Mouse (Mus musculus): ENCODE measurements around the gene Gast.
"Not testable (repeated sequence)": the region's sequence is repeated elsewhere in the genome, so short reads cannot be mapped to it uniquely, and the experiment has no call there.

Gast gene

DNA sequence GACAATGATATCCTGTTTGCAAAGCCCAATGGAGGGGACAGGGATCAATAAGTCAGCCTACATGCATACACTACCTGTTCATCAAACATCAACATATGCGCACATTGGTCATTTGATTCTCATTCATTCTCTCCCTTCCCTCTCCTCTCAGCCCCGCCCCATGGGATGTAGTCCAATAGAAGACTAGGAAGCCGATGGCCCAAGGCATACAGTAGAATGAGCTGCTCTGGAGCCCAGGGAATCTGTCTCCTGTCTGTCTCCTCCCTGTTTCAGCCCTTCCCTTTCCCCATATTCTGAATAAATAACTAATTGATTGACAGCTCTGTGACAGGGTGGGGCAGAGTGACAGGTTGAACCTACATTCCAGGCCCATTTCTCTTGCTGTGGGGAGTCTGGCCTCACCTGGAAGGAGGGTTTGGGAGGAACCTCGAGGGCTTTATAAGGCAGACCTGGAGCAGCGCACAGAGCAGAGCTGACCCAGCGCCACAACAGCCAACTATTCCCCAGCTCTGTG is at the start of gene Gast:
Gene Gast (plus strand): TSS at position 464 of the 514 bp plus-strand sequence.
- DNase-seq (ENCODE audit: low read depth): no peak

DNA sequence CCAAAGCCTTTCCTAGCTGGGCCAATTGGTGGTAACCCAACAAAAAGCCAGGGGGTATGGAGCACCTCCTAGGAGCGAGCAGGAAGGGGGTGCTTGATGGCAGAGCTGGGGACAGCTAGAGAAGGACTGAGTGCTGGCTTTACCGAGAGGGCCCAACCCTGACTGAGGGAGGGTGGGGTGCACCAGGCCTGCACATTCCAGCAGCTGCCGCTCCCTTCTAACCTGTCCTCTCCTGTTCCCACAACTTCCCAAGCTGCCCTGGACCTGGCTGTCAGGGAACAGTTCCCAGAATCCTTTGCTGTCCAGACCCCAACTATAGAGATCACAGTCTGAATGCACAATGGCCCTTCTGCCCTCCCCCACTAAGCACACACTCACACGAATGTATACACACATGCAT is 49.2 kb upstream of the Gast start:
- DNase-seq (ENCODE audit: low read depth): no peak

DNA sequence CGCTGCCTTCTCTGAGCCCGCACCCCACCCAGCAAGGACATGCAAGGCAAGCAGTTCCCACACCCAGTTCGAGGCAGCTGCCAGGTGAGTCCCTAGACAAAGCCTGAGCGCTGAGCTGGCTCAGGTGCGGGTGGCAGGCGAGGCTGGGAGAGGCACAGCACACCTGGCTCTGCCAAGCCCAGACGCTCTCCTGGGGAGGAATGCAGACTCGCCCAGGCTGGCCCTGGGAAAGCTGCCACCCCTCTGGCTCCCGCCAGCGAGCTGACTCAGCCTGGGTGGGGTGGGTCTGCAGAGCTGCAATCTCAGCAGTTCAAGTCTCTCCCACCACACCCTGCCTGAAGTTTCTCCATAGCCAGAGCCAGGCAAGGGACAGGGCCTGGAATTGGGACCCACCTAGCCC is 47.2 kb upstream of the Gast start:
- no peak for DNase-seq (ENCODE audit: low read depth)

DNA sequence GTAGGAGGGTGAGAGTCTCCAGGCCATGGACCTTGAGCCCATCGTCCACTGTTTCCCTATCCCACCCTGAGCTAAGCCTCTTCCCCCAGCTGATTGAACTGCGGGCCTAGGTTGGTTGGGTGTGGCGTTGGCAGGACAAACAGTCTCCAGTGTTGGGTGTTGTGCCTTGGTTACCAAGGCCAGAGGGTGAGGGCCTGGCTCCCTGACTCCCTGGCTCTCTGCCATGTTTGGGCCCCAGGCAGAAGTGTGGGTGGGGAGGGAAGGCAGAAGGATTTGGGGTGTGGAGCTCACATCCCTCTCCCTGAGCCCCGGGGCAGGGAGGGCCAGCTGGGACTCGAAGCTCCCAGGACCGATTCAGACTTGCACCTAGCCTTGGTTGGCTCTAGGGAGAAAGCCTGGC is 45.3 kb upstream of the Gast start:
- DNase-seq (ENCODE audit: low read depth): no peak

DNA sequence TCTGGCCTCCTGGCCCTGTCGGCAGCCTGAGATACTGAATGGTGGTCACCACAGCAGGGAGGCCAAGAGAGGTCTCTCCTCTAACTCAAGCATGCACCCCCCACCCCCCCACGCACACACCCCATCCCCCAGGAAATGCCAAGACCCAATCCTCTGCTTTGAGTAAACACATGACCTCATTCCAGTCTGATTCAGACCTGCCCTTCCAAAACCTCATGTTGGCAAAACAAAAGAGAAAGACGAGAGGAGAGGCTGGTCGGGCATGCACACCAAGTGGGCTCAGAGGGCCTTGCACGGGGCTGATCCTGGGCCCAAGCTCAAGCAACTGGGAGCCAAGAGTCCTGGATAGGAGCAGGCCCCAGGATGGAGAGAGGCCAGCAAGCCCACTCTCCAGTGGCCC is 44.0 kb upstream of the Gast start:
- DNase-seq (ENCODE audit: low read depth): no peak

DNA sequence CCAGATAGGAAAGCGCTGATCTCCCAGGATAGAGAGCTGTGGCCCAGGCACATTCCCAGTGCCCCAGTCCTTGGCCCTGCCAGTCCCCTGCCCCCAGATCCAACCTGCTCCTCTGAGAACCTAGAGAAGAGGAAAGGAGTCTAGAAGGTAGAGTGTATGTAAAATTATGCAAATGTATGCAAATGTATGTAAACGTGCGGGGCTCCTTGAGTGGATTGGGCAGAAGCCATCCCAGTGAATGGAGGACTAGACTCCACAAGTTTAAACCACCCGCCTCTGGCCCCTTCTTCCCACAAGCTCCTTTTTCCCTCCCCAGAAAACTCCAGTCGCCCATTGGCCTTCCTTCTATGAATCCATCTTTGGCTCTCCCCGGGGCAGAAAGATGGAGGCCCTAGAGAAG is 41.3 kb upstream of the Gast start:
- no peak for DNase-seq (ENCODE audit: low read depth)

DNA sequence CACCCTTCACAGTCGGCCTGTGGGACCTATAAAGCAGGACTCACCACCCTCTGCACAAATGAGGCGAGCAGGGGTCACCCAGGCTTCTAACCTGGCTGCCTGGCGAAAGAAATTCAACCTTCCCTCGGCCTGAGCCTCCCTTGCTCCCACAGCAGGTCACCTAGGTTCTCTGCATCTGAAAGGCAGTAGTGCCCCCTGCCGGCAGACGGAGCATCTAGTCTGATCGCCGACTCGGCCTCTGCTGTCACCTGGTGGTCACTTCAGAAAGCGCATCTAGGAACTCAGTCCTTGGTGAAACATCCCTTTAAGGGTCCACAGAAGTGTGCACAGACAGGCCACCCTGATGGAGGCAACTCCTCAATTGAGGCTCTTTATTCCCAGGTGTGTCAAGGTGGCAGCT is 38.9 kb upstream of the Gast start:
- DNase-seq (ENCODE audit: low read depth): peak; percentile 92

DNA sequence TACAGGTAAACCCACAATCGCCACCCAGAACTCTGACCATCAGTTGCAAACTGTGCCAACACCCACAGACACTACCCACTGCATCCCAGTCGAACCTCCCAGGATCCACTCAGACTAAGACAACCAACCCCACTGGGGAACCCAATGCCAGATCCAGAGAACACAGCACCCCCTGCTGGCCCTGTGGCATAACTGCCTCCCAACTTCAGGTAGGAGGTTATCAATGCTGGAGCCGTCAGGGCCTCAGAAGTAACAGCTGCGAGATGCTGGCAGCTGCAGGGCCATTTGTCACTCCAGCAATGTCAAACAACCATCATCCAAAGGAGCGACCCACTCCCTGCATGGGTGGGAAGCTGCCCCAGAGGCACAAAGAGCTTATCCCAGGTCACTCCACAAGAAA is 36.4 kb upstream of the Gast start:
- DNase-seq (ENCODE audit: low read depth): peak; percentile 72

DNA sequence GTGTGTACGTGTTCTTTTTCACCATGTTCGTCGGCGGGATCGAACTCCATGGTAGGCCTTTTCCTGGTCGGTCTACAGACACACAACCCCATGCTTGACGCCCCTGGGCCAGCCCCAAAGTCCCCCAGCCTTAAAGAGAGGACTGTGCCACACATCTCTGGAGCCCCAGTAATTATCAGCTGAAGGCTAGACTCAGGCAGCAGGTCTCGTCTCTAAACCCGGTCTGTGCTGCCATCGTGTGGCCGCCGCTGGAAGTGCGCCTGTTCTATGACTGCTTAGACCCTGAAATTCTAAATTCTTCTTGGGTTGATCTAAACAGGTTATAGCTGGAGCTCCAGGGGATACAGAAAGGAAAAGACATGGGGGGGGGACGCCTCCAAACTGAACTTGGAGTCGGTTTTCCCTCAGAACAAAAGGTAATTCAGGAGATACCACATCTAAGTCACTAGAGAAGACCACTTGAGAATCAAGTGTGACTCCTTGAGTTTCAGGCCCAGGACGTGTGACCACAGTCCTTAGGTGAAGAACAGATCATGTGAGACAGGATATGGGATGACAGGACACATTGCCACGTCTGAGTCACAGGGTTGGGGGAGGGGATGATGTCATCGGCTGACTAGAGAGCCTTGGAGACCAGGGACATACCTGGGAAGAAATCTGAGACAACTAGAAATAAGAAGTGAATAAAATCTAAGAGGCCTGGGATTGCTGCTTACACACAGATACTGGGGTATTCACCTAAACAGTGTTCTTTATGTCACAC is 35.8 kb upstream of the Gast start:
- DNase-seq (ENCODE audit: low read depth): peak; percentile 92

DNA sequence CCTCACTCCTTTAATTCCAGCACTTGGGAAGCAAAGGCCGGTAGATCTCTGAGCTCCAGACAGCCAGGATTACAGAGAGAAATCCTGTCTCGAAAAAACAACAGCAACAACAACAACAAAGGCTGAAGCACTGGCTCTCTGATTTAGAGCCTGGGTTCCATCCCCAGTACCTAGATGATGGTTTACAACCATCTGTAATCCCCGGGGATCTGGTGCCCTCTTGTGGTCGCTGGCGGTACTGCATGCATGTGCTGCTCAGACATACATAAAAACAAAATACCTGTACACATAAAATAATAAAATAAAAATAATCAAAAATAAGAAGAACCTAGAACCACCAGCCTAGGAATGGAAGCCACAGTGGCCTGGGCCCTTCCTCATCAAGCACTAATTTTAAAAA is 33.9 kb upstream of the Gast start:
- peak; percentile 86 for DNase-seq (ENCODE audit: low read depth)

DNA sequence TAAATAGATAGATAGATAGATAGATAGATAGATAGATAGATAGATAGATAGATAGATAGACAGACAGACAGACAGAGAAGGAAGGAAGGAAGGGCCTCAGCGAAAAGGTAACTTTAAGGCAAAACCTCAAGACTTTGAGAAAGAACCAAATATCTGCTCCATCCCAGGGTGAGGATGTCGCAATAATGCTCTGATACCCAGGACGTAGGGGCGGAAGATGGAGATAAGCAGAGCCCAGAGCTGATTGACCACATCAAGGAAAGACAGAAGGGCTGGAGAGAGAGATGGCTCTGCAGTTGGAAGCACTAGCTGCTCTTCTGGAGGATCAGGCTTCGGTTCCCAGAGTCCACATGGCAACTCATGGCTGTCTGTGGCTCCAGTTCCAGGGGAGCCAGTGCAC is 32.9 kb upstream of the Gast start:
- DNase-seq (ENCODE audit: low read depth): no peak

DNA sequence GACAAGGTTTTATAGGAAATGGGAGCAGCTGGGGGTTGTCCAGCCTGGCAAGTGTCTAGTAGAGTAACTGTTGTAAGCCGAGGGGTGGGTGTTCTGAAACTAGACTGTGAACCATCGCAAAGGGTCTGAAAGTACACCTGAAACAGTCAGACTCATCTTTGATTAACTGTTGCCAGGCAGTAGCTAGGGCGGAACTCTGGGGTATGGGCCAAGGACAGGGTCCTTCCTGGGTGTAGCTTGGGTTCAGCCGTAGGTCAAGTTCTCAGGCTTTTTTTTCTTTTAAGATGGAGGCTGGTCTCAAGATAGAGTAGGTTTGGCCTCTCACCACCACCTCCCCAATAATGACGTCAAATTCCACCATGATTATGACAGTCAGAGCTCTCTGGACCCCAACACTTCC is 26.3 kb upstream of the Gast start:
- no peak for DNase-seq (ENCODE audit: low read depth)

DNA sequence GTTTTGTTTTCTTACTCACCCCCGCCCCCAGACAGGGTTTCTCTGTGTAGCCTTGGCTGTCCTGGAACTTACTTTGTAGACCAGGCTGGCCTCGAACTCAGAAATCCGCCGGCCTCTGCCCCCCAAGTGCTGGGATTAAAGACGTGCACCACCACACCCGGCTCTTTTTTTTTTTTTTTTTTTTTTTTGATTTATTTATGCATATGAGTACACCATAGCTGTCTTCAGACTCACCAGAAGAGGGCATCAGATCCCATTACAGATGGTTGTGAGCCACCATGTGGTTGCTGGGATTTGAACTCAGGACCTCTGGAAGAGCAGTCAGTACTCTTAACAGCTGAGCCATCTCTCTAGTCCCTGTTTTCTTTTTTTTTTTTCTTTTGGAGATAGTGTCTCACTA is 25.5 kb upstream of the Gast start:
- DNase-seq (ENCODE audit: low read depth): not testable (repeated sequence)

DNA sequence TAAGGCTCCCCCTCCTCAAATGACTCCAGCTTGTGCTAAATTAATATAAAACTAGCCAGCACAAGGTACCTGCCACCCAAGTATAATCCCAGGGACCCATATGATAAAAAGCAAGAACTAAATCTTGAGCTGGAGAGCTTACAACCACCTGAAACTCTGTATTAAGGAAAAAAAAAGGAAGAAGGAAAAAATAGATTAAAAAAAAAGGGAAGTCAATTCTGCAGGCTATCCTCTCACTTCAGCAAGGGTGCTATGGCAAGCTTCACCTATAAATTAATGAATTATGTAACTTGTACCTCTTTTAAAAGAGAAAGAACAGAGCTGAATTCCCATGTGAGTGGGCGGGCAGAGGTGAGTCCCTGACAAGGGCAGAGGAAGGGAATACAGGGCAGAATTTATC is 22.6 kb upstream of the Gast start:
- no peak for DNase-seq (ENCODE audit: low read depth)

DNA sequence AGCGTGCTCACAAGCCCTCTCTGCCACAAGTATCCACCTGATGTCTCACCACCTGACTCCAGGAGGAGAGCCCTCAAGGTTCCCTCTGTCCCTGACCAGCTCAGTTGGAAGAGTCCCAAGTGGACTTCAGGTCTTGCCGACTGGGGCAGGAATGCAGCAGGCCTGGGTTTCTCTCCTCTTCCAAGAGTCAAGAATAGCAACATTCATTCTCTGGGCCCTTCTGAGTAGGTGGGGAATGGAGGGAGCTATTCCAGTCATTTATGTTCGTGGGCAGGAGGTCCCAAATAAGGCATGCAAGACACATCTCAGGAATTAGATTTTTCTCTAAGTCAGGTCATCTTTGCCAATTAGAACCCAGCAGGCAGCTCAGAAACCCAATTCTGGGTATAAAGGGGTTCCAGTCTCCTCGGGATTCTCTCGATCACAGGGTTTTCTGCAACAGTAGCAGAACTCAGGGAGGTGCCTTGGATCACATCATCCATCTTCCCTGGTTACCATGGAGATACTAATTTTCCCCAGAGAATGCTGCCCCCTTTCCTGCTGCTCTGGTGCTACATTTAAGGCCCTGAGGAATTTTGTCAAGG is 22.0 kb upstream of the Gast start:
- DNase-seq (ENCODE audit: low read depth): no peak

DNA sequence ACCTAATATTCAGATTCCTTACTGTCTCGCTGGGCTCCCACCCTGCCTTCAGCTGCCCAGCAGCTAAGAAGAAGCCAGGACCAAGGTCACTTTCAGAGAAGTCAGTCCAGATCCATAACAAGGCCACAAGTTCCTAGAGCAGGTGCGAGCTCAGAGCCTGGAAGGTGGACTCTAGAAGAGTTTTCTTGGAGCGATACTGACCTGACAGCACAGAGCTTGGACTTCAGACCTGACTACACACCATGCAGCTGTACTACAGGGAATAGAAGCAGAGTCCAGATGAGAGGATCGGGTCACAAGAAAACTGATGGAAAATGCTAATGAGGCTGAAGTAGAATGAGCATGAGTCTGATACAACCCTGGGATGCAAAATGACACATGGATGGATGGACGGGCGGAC is 20.8 kb upstream of the Gast start:
- no peak for DNase-seq (ENCODE audit: low read depth)

DNA sequence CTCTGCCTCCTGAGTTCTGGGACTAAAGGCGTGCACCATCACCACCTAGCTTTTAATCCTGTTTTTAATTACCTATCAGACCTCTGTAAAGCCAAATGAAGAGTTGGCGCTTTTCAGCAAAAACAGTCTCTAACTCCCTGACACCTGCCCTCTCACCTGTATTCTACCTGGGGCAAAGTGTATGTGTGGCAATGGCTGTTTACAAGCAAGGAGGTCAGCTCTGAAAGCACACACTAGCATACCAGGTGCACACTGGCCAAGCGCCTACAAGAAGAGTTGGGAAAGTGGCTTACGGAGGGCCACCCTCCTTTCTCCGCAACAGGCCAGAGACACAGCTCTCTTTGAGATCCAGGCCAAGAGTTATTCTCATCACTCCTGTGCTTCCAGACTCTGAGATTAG is 18.8 kb upstream of the Gast start:
- no peak for DNase-seq (ENCODE audit: low read depth)

DNA sequence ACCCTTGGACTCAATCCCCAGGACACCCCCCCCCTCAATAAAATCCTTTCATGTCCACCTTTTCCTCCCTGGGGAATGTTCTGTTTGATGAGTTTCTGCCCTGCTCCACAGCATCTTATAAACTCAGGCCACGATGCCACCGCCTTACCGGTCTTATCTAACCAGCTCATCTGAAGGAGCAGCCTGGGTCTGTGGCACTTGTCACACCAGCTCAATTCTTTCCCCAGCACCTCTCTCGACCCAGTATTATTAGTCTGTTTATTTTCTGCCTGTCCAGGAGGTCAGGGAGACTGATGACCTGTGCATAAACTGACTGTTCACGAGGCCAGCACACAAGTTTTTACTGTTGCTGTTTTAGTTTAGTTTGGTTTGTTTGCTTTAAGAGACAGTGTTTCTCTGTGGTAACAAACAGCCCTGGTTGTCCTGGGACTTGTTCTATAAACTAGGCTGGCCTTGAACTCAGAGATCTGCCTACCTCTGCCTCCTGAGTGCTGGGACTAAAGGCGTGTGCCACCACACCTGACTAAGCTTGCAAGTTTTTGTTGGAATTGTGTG is 16.3 kb upstream of the Gast start:
- DNase-seq (ENCODE audit: low read depth): no peak

DNA sequence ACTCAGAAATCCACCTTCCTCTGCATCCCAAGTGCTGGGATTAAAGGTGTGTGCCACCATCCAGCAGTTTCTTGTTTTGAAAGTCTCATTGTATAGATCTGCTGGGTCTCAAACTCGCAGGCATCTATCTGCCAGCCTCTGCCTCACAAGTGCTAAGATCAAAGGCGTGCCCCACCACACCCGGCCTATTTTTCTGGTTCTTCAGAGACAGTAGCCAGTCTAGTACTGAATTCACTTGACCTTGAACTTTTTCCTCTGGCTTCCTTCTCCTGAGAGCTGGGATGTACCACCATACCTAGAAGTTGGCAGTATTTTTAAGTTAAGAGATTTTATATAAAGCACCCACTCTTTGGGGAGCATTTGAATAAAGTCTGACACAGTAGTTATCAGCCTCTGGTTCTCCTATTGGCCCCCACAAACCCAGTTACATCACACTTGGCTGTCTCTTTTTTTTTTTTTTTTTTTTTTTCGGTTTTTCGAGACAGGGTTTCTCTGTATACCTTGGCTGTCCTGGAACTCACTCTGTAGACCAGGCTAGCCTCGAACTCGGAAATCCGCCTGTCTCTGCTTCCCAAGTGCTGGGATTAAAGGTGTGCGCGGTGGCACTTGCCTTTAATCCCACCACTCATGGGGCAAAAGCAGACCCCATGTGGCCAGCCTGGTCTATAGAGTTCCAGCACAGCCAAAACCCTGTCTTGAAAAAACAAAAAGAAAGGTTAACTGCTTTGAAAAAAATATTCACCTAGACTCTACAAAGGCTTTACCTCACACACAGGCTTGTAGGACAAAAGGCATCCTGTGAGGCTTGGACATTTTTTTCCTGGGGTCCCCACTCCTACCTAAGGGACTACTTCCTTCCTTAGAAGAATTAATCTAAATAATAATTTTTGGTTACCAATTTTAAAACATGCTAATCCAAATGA is 15.4 kb upstream of the Gast start:
- DNase-seq (ENCODE audit: low read depth): no peak

DNA sequence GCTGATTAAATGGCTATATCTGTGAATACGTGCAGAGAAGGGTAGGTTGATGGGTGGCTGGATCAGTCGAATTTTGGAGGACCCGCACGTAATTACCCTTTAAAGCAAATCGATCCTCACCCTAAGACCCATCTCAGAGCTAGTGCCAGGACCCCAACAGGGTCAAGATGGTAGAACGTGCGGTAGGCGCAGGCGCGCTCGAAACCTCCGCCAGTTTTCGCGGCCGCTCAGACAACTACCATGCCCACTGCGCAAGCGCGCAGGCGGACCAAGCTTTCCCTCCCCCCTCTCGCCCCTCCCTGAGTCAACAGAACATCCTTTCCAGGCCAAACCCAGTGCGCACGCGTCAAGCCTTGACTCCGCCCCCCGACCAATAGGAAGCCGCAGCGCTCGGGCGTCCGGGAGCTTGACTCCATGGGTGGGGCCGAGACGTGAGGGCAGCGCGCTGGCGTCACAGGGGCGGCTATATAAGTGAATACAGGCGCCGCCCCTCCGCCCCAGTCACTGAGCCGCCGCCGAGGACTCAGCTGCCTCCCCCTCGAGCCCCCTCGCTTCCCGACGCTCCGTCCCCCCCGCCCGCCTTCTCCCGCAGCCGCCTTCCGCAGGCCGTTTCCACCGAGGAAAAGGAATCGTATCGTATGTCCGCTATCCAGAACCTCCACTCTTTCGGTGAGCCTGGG is 14.6 kb upstream of the Gast start, which contains the start of gene Eif1:
Gene Eif1 (plus strand): TSS at position 394 of the 680 bp plus-strand sequence.
- peak; percentile 100 for DNase-seq (ENCODE audit: low read depth)

DNA sequence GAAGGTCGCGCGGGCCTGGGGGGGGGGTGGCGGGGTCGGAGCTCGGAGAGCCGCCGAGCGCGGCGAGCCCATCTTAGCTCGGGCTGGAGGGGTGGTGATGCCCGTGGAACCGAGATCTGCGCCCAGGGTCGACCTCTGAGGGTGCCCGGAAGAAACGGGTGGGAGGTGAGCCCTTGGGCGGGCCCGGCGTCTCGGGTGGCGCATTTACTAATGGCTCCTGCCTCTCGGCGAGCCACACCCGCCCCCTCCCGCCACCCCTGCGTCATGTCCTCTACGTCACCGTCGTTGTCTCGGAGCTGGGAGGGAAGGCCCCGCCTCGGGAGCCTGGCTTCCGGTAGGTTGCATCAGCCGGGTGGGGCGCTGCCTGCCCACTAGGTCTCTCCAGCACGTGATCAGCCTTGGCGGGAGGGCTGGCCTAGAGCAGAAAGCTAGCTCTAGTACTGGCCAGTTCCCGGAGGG is 14.0 kb upstream of the Gast start:
- peak; percentile 98 for DNase-seq (ENCODE audit: low read depth)

All from naive thymus-derived CD4-positive, alpha-beta T cell, adult 2 months (primary cell).